Mouse (Mus musculus) lung, adult 2 months (tissue): Measurements from ENCODE around the gene Olfr123.

Source experiments
- CTCF ChIP-seq: fragments of 200-500 bp; IDR thresholded peaks from 2 replicates; pipeline ENCODE4 v1.5.1; 2011; ENCODE audit warnings: mild to moderate bottlenecking, low read length, control low read depth; ENCODE audit not compliant: insufficient read depth
- POLR2A ChIP-seq: fragments of 200-500 bp; IDR thresholded peaks from 2 replicates; pipeline ENCODE4 v1.6.1; 2011; ENCODE audit warnings: low read depth, mild to moderate bottlenecking, control low read depth, low read length, borderline replicate concordance; ENCODE audit errors: extremely low read depth

GRCm38 (mm10) chr17:37832649-37833048 lies 39.3 kb downstream of the Olfr123 start, which contains the start of gene Olfr125:
- TF ChIP-seq POLR2A (no peak), CTCF (no peak)
